Comparison of ENCODE assay signal across 8 mouse cellular contexts in genomic region chr4:44072146-44072872, GRCm38 (mm10). TPM values are rescaled to one million over a fixed set of nuclear protein-coding genes. Genes with fewer than 3 reads are reported as not detected.
DNase-seq lines count a peak whose midpoint lies in the region; ATAC-seq and TF ChIP-seq lines count a peak whose summit lies in the region.

No protein-coding gene starts in this region.

- ATAC-seq in forebrain, postnatal 0 days: peak; percentile 99
- peak; percentile 98 for ATAC-seq in lung, embryonic 14.5 days (ENCODE audit: insufficient read depth)
- peak; percentile 78 for ATAC-seq in neutrophil, adult 5-6 weeks (ENCODE audit: extremely low read depth, insufficient number of reproducible peaks, low FRiP score, poor library complexity, severe bottlenecking)

- peaks cover 33% of the 10 kb centered on the region for H3K79me2 ChIP-seq in MEL (ENCODE audit: control insufficient read depth, insufficient read depth, low read length, poor library complexity)

- H3K4me1 ChIP-seq in MEL (ENCODE audit: control insufficient read depth in 1 of 2, insufficient read depth in 2 of 2, low read length in 2 of 2): peaks cover 16 to 18% of the 10 kb centered on the region in 2 experiments
- no peaks in the 10 kb centered on the region; the same call in 1 of the 2 replicates for H3K4me1 ChIP-seq in cerebellum, adult 2 months (ENCODE audit: control insufficient read depth, insufficient read depth, low read length)
- H3K4me1 ChIP-seq in forebrain, postnatal 0 days (ENCODE audit: insufficient read depth): peaks cover 9% of the 10 kb centered on the region; the same call in 1 of the 2 replicates
- peaks cover 13% of the 10 kb centered on the region; the same call in 1 of the 2 replicates for H3K4me1 ChIP-seq in lung, embryonic 14.5 days (ENCODE audit: insufficient read depth)

- DNase-seq in MEL (ENCODE audit: low read depth, low spot score): peak; percentile 93
- peak; percentile 90 to 93 for DNase-seq in cerebellum, adult 2 months
- peak; percentile 92 for DNase-seq in forebrain, postnatal 0 days
- DNase-seq in heart, postnatal 4 days: peak; percentile 93
- peak; percentile 85 to 87 for DNase-seq in layer of hippocampus, adult 8-10 months (ENCODE audit: low spot score in 2 of 2)
- DNase-seq in lung, embryonic 14.5 days: peak; percentile 96
- DNase-seq in testis, postnatal 14 days (ENCODE audit: low spot score): peak; percentile 91

- no peak for TF ChIP-seq EP300 in MEL (IDR thresholded peaks at IDR 0.05; ENCODE audit: low read depth in 1 of 2, low read length in 2 of 2)

- H3K9me3 ChIP-seq in MEL (replicated peaks; ENCODE audit: insufficient read depth, low read length): no peaks in the 10 kb centered on the region
- H3K9me3 ChIP-seq in forebrain, postnatal 0 days (ENCODE audit: low read length): no peaks in the 10 kb centered on the region
- no peaks in the 10 kb centered on the region for H3K9me3 ChIP-seq in lung, embryonic 14.5 days (ENCODE audit: low read depth, low read length)

- TF ChIP-seq POLR2A in MEL (IDR thresholded peaks at IDR 0.05; ENCODE audit: control insufficient read depth in 1 of 2, insufficient read depth in 1 of 2, low read depth in 1 of 2, low read length in 2 of 2, poor library complexity in 1 of 2): peak; percentile 80 to 83; a peak in 3 of 4 replicates
- TF ChIP-seq POLR2A in cerebellum, adult 2 months (IDR thresholded peaks at IDR 0.05; ENCODE audit: borderline replicate concordance, insufficient read depth, low read length): peak; percentile 55; the same call in 1 of the 2 replicates

- peaks cover 0 to 23% of the 10 kb centered on the region in 2 experiments; a peak in 2 of 4 replicates for H3K36me3 ChIP-seq in MEL (ENCODE audit: control insufficient read depth in 1 of 2, insufficient read depth in 2 of 2, low read length in 2 of 2)
- no peaks in the 10 kb centered on the region for H3K36me3 ChIP-seq in forebrain, postnatal 0 days (ENCODE audit: insufficient read depth)
- H3K36me3 ChIP-seq in lung, embryonic 14.5 days (ENCODE audit: insufficient read depth): no peaks in the 10 kb centered on the region

- peak overlapping the region; percentile 73 for H3K4me2 ChIP-seq in forebrain, postnatal 0 days (ENCODE audit: low read depth)
- H3K4me2 ChIP-seq in lung, embryonic 14.5 days: peak overlapping the region; percentile 70

- no peak for TF ChIP-seq CTCF in MEL (IDR thresholded peaks at IDR 0.05 in 2 of 3, conservative IDR thresholded peaks at IDR 0.05 in 1 of 3; ENCODE audit: control insufficient read depth in 1 of 3, insufficient read depth in 1 of 3, low read depth in 2 of 3, low read length in 3 of 3, poor library complexity in 1 of 3, severe bottlenecking in 1 of 3)
- no peak for TF ChIP-seq CTCF in cerebellum, adult 2 months (IDR thresholded peaks at IDR 0.05; ENCODE audit: borderline replicate concordance, insufficient read depth, low read depth, low read length)
- TF ChIP-seq CTCF in forebrain, postnatal 0 days (IDR thresholded peaks at IDR 0.05; ENCODE audit: low read depth): no peak
- TF ChIP-seq CTCF in lung, embryonic 14.5 days (IDR thresholded peaks at IDR 0.05; ENCODE audit: low read depth): no peak

- H3K9ac ChIP-seq in MEL (ENCODE audit: control insufficient read depth, low read depth, low read length, poor library complexity, severe bottlenecking): peak overlapping the region; percentile 77
- H3K9ac ChIP-seq in forebrain, postnatal 0 days: peak overlapping the region; percentile 84
- H3K9ac ChIP-seq in lung, embryonic 14.5 days: peak overlapping the region; percentile 74

- TF ChIP-seq RAD21 in MEL (IDR thresholded peaks at IDR 0.05; ENCODE audit: low read depth, low read length): no peak

- WGBS in cerebellum, adult 2 months: under 1% methylated on average over 68 of the region's 70 CpGs
- under 1% methylated on average over 70 of the region's 70 CpGs for WGBS in forebrain, postnatal 0 days
- under 1% methylated on average over 70 of the region's 70 CpGs for WGBS in lung, embryonic 14.5 days

- H3K27me3 ChIP-seq in MEL (ENCODE audit: control insufficient read depth in 1 of 2, insufficient read depth in 2 of 2, low read length in 2 of 2): no peaks in the 10 kb centered on the region
- H3K27me3 ChIP-seq in cerebellum, adult 2 months (ENCODE audit: control insufficient read depth, insufficient read depth, low read length): no peaks in the 10 kb centered on the region
- H3K27me3 ChIP-seq in forebrain, postnatal 0 days (ENCODE audit: insufficient read depth, low read length): no peaks in the 10 kb centered on the region; the same call in 1 of the 2 replicates
- no peaks in the 10 kb centered on the region for H3K27me3 ChIP-seq in lung, embryonic 14.5 days (ENCODE audit: insufficient read depth, low read length)

- peak overlapping the region; percentile 81 for H3K27ac ChIP-seq in MEL (ENCODE audit: control insufficient read depth, low read depth, low read length)
- H3K27ac ChIP-seq in cerebellum, adult 2 months (ENCODE audit: insufficient read depth, low read length): peak overlapping the region; percentile 41; the same call in 1 of the 2 replicates
- H3K27ac ChIP-seq in forebrain, postnatal 0 days (ENCODE audit: low read depth, low read length): peak overlapping the region; percentile 86
- peak overlapping the region; percentile 66 for H3K27ac ChIP-seq in lung, embryonic 14.5 days (ENCODE audit: low read depth)

- H3K4me3 ChIP-seq in MEL (ENCODE audit: control insufficient read depth in 1 of 2, insufficient read depth in 1 of 2, low read depth in 2 of 2, low read length in 2 of 2): peak overlapping the region; percentile 70 to 87
- H3K4me3 ChIP-seq in cerebellum, adult 2 months (replicated peaks; ENCODE audit: insufficient read depth, low read depth, low read length): peak overlapping the region; percentile 65
- peak overlapping the region; percentile 91 for H3K4me3 ChIP-seq in forebrain, postnatal 0 days (ENCODE audit: low read depth, low read length)
- peak overlapping the region; percentile 87 for H3K4me3 ChIP-seq in lung, embryonic 14.5 days (ENCODE audit: low read depth, low read length)

TF ChIP-seq in MEL, 35 proteins besides CTCF, POLR2A, EP300 and RAD21 (continues in another document):
- TF ChIP-seq TAL1 (IDR thresholded peaks at IDR 0.05; ENCODE audit: low read length): no peak
- peak; percentile 94 for TF ChIP-seq SIN3A (IDR thresholded peaks at IDR 0.05; ENCODE audit: low read length)
- no peak for TF ChIP-seq POLR2AphosphoS5 (IDR thresholded peaks at IDR 0.05; ENCODE audit: borderline replicate concordance, low read depth, low read length)
- TF ChIP-seq TBP (IDR thresholded peaks at IDR 0.05; ENCODE audit: low read depth, low read length): peak; percentile 68
- TF ChIP-seq KAT2A (conservative IDR thresholded peaks at IDR 0.05; ENCODE audit: low read depth, low read length): no peak; the same call in 1 of the 2 replicates
- peak; percentile 83; the same call in 1 of the 2 replicates for TF ChIP-seq MAZ (IDR thresholded peaks at IDR 0.05; ENCODE audit: low read depth, low read length)
- TF ChIP-seq TCF12 (IDR thresholded peaks at IDR 0.05; ENCODE audit: low read depth, low read length): peak; percentile 57; the same call in 1 of the 2 replicates
- TF ChIP-seq JUND (IDR thresholded peaks at IDR 0.05; ENCODE audit: low read depth, low read length): no peak
- peak; percentile 88 for TF ChIP-seq ELF1 (IDR thresholded peaks at IDR 0.05; ENCODE audit: low read depth, low read length)
- TF ChIP-seq RCOR1 (IDR thresholded peaks at IDR 0.05; ENCODE audit: low read depth, low read length): no peak; the same call in 1 of the 2 replicates
- no peak for TF ChIP-seq MAFK (IDR thresholded peaks at IDR 0.05; ENCODE audit: borderline replicate concordance, low read depth, low read length)
- peak; percentile 76; the same call in 1 of the 2 replicates for TF ChIP-seq NELFE (IDR thresholded peaks at IDR 0.05; ENCODE audit: low read depth, low read length)
- peak; percentile 74; the same call in 1 of the 2 replicates for TF ChIP-seq ZMIZ1 (IDR thresholded peaks at IDR 0.05; ENCODE audit: low read depth, low read length)
- no peak for TF ChIP-seq USF1 (IDR thresholded peaks at IDR 0.05; ENCODE audit: low read depth, low read length)
- no peak for TF ChIP-seq MAX (IDR thresholded peaks at IDR 0.05; ENCODE audit: low read length)
- no peak for TF ChIP-seq ZKSCAN1 (IDR thresholded peaks at IDR 0.05; ENCODE audit: low read depth, low read length)
- no peak for TF ChIP-seq MEF2A (IDR thresholded peaks at IDR 0.05; ENCODE audit: extremely low read depth, insufficient replicate concordance, low read depth, low read length, poor library complexity, severe bottlenecking)
- TF ChIP-seq MYC (IDR thresholded peaks at IDR 0.05; ENCODE audit: low read depth, low read length): no peak
- no peak for TF ChIP-seq GATA1 (IDR thresholded peaks at IDR 0.05; ENCODE audit: low read depth, low read length)
- peak; percentile 67 for TF ChIP-seq ETS1 (IDR thresholded peaks at IDR 0.05; ENCODE audit: low read depth, low read length)
- 0 out of 2 replicates have a peak, but pooled peaks have one; percentile 35 for TF ChIP-seq MYB (IDR thresholded peaks at IDR 0.05; ENCODE audit: low read depth, low read length)
- TF ChIP-seq GABPA (IDR thresholded peaks at IDR 0.05; ENCODE audit: low read depth, low read length): no peak
- TF ChIP-seq MXI1 (IDR thresholded peaks at IDR 0.05; ENCODE audit: low read depth, low read length): peak; percentile 94; the same call in 1 of the 2 replicates
- TF ChIP-seq HCFC1 (IDR thresholded peaks at IDR 0.05; ENCODE audit: low read depth, low read length): peak; percentile 88
- no peak for TF ChIP-seq USF2 (IDR thresholded peaks at IDR 0.05; ENCODE audit: borderline replicate concordance in 1 of 2, insufficient read depth in 1 of 2, low read depth in 1 of 2, low read length in 2 of 2)
- TF ChIP-seq SMC3 (IDR thresholded peaks at IDR 0.05; ENCODE audit: low read depth, low read length): no peak
- no peak for TF ChIP-seq CHD2 (IDR thresholded peaks at IDR 0.05; ENCODE audit: low read length)

RNA-seq across cellular contexts. Expression of gene Gne, which starts 11.7 kb away (rescaled TPM):
- 28.2 and 32.4 TPM in 2 replicates for total RNA-seq in MEL (2012; rRNA removed)
- 100 to 1,000 TPM in 1 of 2 experiments, 10 to 100 TPM in 1; 53.0 to 127 TPM for polyA plus RNA-seq in MEL (2012; ENCODE audit: insufficient read depth in 1 of 2, insufficient read length in 2 of 2, low read depth in 1 of 2, low replicate concordance in 2 of 2, missing spikeins in 1 of 2)
- 21.7 and 23.3 TPM in 2 replicates for polyA plus RNA-seq in cerebellum, adult 2 months (2012; rRNA removed)
- total RNA-seq in forebrain, postnatal 0 days (2014; rRNA removed): 34.2 and 36.5 TPM in 2 replicates
- 22.1 and 25.2 TPM in 2 replicates for polyA plus RNA-seq in forebrain, postnatal 0 days (2015; fragmentation: Nextera tagmentation; extraction: Ambion mirVana)
- total RNA-seq in heart, postnatal 4 days (2021): 10 to 100 TPM; 46.6 to 49.7 TPM
- total RNA-seq in layer of hippocampus, adult 8-10 months (2022): 10 to 100 TPM; 50.7 to 61.6 (median 55.9) TPM
- polyA plus RNA-seq in lung, embryonic 14.5 days (2014; fragmentation: Nextera tagmentation; extraction: Ambion mirVana): 37.3 and 38.5 TPM in 2 replicates
- total RNA-seq in neutrophil, adult 5-6 weeks (2017): 22.9 and 23.8 TPM in 2 replicates

Comparison
In these comparisons a context has a peak if more than half of its experiments do, and no peak if none do; other contexts are left out.
1. Peak in every context shown above with its lines: DNase-seq, ATAC-seq, H3K4me3 ChIP-seq and H3K27ac ChIP-seq.